Mouse (Mus musculus) brain, embryonic 14.5 days (tissue): ENCODE measurements around the gene 1190005I06Rik. TPM values are rescaled to one million over a fixed set of nuclear protein-coding genes. Genes with fewer than 3 reads are reported as not detected.

Source experiments
- DNase-seq: peaks from one replicate; pipeline ENCODE4 v3.0.0-alpha.2; 2011; ENCODE audit warnings: low read depth
- CTCF ChIP-seq: fragments of 200-500 bp; IDR thresholded peaks from 2 replicates; pipeline ENCODE4 v1.5.1; 2012; ENCODE audit warnings: inconsistent platforms, mild to moderate bottlenecking, moderate library complexity, borderline replicate concordance; ENCODE audit not compliant: insufficient read depth, insufficient read length; ENCODE audit errors: extremely low read depth
- POLR2A ChIP-seq: fragments of 200-500 bp; IDR thresholded peaks from 2 replicates; pipeline ENCODE4 v1.6.1; 2012; ENCODE audit warnings: mild to moderate bottlenecking, inconsistent platforms, borderline replicate concordance; ENCODE audit not compliant: poor library complexity, insufficient read depth, insufficient read length, severe bottlenecking; ENCODE audit errors: extremely low read depth
- polyA plus RNA-seq: library from polyadenylated mRNA; depleted of rRNA; stranded (reverse); fragments of >200 nt; gene quantifications from 2 replicates; pipeline ENCODE4 v1.2.3, GENCODE M21; 2012; rRNA removed

The 1190005I06Rik gene
- polyA plus RNA-seq, 1 experiment = 7.4 TPM

DNA sequence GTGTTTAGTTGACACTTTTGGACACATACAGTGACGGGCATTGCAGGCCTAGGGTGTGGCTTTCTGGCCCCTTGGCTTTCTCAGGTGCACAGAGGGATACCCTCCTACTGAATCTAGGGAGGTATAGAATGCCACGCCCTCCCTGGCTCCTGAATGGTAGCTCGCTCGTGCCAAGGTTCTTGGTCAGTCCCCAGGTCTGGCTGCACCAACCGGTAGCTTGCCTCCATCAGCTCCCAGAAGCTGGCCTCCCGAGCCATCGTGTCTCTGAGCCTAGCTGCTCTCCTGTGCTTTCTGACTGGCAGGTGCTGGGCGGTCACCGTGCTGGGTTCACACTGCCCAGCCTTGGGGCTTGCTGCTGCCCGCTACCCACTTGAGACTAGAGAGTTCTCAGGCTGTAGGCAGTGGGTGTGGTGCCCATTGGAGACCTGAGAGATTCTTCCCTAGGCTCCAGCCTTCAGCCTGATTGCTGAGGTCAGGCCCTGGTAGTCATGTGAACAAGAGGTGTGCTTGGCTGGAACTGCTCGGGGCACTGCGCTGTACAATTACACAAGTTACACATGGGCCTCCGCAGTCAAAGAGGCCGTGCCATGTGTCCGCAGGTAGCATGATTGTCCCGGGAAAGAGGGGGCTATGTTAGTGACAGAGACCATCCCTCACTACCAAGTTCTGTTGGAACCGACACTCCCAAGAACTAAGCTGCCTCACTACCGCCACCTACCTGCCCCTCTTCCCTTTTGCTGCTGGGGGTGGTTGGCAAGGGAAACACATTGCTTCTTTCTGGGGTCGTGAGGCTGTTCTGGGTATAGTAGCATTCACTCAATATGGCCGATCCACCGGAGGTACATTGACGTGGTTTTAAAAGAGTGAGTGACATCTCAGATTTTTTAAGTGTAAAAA is 85.6 kb downstream of the 1190005I06Rik start:
- TF ChIP-seq CTCF (peak; percentile 57; the same call in 1 of the 2 replicates), POLR2A (no peak)

GRCm38 (mm10) chr8:120560535-120560934 is 86.9 kb downstream of the 1190005I06Rik start:
- TF ChIP-seq POLR2A (no peak), CTCF (no peak)

More for the DNA sequence above, 85.6 kb downstream of the 1190005I06Rik start:
- no peak for DNase-seq

GRCm38 (mm10) chr8:120559654-120560053 is 87.8 kb downstream of the 1190005I06Rik start:
- peak; percentile 95 for DNase-seq
- no peak for TF ChIP-seq CTCF
- no peak for TF ChIP-seq POLR2A

More at GRCm38 (mm10) chr8:120560535-120560934, 86.9 kb downstream of the 1190005I06Rik start:
- no peak for DNase-seq

Other genes starting within 250 kb of the 1190005I06Rik start
- gene Gins2, start 58.3 kb downstream of the 1190005I06Rik start, polyA plus RNA-seq = 22.9 and 37.8 TPM in 2 replicates
- 3.1 and 3.3 TPM in 2 replicates for gene Gm27021, start 20.4 kb upstream of the 1190005I06Rik start, polyA plus RNA-seq
- 976 and 987 TPM in 2 replicates for gene Cox4i1, start 20.6 kb upstream of the 1190005I06Rik start, polyA plus RNA-seq
- gene Emc8, start 20.9 kb upstream of the 1190005I06Rik start, polyA plus RNA-seq = 79.7 and 127 TPM in 2 replicates
- gene Irf8, start 88.7 kb upstream of the 1190005I06Rik start, polyA plus RNA-seq = 1.4 and 1.7 TPM in 2 replicates